Mouse (Mus musculus): ENCODE data around the gene Aoc2. TPM values are rescaled to one million over a fixed set of nuclear protein-coding genes. Genes with fewer than 3 reads are reported as not detected.
"Not testable (repeated sequence)": the region's sequence is repeated elsewhere in the genome, so short reads cannot be mapped to it uniquely, and the experiment has no call there.

Aoc2 gene
- total RNA-seq, 2 experiments from 2014 or later: 3.2 to 3.4 TPM

DNA sequence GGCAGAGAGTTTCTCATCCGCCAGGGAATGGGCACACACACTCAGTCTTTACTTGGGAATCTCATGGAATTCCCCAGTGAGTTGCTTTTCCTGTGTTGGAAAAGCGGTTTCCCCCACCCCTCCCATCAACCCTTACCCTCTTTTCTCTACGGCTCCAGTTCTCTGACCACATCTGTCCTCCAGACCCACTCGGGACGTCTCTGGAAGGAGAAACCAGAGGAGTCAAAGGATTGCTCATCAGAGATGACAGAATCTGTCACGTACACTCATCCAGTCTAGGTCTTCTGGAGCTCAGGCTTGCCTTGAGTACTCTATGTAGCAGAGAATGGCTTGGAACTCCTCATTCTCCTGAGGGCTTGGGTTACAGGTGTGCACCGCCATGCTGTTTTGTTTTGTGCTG lies 23.9 kb downstream of the Aoc2 start:
- intact Hi-C loops (cut with DNase I): no loop called here
- no peak for DNase-seq (ENCODE audit: extremely low spot score in 1 of 2, low spot score in 2 of 2)

DNA sequence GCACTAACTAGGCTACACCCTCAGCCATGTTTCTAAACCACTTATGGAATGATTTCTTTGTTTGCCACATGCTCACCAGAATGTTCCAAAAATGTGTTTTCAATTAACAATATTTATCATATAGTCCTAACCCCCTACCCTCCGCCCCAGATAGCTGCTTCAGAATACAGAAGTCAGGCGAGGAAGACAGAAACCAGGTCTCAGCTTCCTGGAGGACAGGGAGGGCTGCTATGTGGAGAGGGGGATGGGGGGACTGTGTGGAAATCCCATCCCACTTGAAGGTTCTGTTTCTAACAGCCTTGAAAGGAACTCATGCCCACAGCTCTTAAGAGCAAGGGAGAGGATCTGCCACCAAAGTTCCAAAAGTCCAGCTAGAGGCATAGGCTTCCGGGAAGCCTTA lies 24.4 kb downstream of the Aoc2 start:
- intact Hi-C loops (cut with DNase I): no loop called here
- no peak for DNase-seq (ENCODE audit: extremely low spot score in 1 of 2, low spot score in 2 of 2)

DNA sequence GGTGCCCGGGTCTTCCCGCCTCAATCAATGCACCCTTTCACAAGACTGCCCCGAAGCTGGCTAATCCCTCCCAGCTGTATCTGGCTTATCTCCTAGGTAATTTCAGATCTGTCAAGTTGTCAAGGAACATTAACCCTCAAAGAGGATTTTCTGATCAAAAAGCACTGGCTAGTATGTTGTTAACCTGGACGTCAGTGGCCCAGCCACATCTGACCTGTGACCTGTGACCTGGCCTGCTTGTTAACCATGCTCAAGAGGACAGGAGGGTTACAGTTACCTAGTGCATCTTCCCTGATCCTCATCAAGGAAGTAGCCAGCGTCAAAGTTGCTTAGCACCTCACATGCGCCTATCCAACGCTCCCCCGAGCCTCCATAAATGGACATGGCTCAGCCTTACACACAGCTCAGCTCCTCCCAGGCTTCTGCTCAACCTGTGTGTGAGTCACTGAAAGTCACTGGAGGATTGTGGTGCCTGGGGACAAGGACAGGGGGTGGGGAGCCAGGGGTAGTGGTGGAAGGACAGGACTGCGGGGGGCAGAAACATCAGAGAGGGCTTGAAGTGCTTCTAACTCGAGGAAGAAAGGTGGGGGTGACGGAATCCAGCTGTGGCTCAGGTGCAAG lies 26.3 kb downstream of the Aoc2 start:
- DNase-seq (ENCODE audit: extremely low spot score in 1 of 2, low spot score in 2 of 2): no peak
- intact Hi-C loops (cut with DNase I): no loop called here

DNA sequence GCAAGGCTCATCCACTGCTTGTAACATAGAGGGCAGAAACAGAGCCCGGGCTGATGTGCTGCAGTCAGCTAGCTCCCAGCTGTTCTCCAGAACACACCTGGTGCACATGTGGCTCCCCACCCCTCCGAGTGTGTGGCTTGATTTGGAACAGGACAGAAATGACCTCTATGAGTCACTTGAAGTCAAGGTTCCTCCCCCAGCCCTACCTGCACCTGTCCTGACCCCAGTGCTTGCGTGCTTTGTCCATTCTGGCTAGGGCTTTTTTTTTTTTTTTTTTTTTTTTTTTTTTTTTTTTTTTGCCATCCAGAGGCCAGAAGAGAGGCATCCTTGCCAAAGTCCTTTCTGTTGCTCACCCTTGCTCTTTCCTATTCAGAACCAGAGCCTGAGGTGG lies 26.9 kb downstream of the Aoc2 start:
- no peak for DNase-seq (ENCODE audit: extremely low spot score in 1 of 2, low spot score in 2 of 2)
- intact Hi-C loops (cut with DNase I): loop anchor here (1.0 kb wide), 1 partner anchor 10 kb away; no protein-coding TSS in a partner anchor

DNA sequence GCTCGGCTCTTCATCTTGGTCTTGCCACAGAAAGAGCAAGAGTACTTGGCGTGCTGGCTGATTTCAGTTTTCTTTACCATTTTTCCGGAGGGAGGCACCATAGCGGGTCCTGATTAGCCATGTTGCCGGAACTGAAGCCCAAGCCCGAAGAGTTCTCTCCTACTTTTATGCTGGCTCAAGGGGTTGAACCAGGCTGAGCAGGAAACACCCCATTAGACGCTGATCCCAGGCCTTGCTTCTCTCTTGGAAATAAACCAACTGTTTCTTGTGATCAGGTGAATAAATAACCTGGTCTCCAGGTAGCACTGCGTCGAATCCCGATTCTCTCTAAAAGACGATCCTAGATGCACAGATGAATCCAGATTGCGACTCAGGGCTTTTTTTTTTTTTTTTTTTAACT lies 28.6 kb downstream of the Aoc2 start:
- DNase-seq (ENCODE audit: extremely low spot score in 1 of 2, low spot score in 2 of 2): no peak
- intact Hi-C loops (cut with DNase I): no loop called here

DNA sequence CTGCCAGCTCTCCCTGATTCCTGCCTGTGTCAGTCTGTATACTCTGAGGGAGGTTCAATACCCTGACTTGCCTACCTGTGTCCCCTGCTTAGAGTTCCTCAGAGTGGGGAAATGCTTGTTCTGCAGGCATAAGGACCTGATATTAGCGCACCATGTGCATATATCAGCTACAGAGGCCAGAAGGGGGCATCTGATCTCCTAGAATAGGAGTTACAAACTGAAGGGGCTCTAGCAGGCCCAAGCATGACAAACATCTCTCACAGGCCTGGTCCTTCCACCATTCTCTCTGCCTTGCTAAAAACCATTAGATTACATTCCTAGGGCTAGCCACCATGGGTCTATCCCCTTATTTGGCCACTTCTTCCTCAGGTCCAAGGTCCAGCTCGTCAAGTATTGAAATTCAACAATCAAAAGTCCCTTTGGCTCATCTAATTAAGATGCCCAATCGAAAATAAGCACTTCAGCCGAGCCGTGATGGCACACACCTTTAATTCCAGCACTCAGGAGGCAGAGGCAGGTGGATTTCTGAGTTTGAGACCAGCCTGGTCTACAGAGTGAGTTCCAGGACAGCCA lies 29.7 kb downstream of the Aoc2 start:
- DNase-seq (ENCODE audit: extremely low spot score in 1 of 2, low spot score in 2 of 2): no peak
- intact Hi-C loops (cut with DNase I): no loop called here

DNA sequence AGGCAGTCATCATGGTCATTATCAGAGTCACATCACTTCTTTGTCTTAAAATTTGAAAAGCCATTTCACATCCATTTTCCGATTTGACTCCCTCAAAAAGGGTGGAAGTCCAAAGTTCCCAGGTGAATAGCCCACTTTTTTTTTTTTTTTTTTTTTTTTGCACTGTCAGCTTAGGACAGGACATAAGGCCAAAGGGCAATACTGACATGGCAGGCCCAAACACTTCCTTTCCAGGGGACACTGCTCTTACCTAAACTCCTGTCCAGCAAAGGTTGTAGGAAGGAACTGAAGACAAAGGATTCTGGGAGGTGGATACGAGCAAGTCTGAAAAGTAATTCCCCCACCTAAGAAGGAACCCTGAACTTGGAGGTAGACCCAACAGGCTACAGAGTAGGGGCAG lies 31.1 kb downstream of the Aoc2 start:
- no peak for DNase-seq (ENCODE audit: extremely low spot score in 1 of 2, low spot score in 2 of 2)
- intact Hi-C loops (cut with DNase I): no loop called here

DNA sequence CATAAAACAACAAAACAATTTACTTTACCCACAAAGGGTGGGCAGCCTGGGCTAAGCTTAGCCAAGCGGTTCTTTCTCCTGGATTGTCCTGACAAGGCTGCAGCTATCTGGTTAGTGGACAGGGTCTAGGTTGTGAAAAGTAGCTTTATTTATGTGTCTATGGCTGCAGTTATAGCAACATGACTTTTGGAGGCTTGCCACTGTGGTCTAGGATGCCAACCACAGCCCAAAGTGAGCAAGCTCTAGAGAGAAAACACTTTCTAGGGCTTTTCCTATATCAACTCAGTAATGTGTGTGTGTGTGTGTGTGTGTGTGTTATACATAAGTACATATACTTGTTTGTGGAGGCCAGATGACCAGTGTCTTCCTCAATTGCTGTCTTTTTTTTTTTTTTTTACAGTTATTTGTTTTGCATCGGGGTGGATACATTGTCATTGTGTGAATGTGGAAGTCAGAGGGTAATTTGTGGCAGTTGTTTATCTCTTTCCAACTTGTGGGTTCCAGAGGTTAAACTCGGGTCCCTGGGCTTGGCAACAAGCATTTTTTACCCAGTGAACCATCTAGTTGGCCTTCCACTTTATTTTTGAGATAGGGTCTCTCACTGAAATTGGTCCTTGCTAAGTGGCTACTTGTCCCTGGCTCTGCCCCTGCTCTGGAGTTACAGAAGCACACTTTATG lies 32.8 kb downstream of the Aoc2 start:
- intact Hi-C loops (cut with DNase I): no loop called here

DNA sequence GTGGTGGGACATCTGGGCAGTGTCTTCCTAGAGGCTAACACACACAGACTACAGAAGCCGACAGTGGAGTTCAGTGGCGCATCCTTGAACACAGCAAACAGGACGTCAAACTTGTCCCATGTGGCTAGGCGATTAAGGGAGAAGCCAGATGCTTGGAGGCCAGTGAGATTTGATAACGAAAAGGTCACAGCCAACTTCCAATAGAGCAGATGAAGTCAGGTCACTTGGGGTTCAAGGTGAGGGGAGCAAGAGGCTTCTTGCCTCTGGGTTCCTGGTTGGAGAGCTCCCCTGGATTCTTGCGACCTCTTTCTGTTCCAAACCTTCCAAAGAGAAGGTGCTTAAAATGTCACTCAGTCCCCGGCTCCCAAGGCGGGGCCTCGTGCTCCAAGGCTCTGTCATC lies 34.9 kb downstream of the Aoc2 start:
- intact Hi-C loops (cut with DNase I): no loop called here
- DNase-seq (ENCODE audit: extremely low spot score in 1 of 2, low spot score in 2 of 2): no peak

More for the DNA sequence above, 32.8 kb downstream of the Aoc2 start:
- no peak for DNase-seq (ENCODE audit: extremely low spot score in 1 of 2, low spot score in 2 of 2)

DNA sequence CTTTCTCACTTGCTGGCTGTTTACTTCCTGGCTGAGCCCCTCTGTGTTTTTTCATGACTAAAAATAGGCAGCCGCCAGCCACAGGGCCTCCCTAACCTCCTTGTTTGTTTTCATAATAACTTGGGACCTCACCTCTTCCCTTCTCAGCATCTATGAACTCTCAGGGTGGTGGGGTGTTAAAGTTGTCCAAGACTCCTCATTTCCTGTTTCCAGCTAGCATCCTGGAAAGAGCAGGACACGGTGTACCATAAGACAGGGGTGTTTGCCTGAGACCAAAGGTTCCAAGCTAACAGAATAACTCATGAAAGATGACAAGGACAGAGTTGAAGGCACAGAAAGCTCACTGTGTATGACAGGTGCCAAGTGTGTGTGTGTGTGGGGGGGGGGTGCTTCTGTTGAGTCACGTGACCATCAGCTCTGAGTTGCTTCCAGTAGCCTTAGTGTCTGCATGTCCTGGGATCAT lies 35.8 kb downstream of the Aoc2 start:
- intact Hi-C loops (cut with DNase I): no loop called here
- DNase-seq (ENCODE audit: extremely low spot score in 1 of 2, low spot score in 2 of 2): no peak

DNA sequence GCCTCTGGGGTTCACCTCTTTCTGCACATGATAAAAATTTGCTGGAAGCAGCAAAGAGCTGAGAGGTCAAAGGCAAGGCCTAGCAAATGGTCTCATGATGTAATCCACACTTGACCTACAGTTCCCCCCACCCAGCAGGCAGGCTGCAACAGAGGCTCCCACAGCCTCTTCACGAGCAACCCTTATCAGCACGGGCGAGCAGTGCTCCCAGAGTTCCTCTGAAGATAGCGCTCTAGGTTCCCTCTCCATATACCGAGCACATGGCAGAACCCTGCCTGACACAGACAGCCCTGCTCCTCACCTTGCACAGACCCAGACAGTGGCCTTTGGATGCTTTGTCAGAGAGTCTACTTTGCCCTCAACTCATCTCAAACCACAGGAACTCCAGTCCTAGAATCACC lies 39.7 kb downstream of the Aoc2 start:
- no peak for DNase-seq (ENCODE audit: extremely low spot score in 1 of 2, low spot score in 2 of 2)
- intact Hi-C loops (cut with DNase I): no loop called here

DNA sequence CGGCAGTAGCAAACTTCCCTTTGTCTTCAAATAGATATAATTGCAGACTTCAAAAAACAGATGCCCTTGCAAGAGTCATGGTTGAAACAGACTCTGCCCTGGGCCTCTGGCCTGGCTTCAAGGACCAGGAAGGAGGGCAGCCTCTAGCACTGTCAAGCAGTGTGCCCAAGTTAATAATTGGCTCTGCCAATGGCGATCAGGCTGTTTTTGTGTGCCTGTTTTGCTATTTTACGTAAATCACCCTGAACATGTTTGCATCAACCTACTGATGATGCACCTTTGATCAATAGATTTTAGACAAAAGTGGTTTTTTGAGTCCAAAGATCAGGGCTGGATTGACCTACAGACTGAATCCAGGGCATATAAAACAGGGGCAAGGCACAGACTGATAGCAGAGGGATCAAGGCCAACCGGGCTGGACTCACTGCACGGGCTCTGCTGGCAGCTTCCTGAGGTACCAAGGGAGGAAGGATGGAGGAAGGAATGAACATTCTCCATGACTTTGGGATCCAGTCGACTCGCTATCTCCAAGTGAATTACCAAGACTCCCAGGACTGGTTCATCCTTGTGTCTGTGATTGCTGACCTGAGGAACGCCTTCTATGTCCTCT lies 42.6 kb downstream of the Aoc2 start, which contains the start of gene G6pc:
G6pc (plus strand) TSS at position 236 of the 610 bp plus-strand sequence.
- no peak for DNase-seq (ENCODE audit: extremely low spot score in 1 of 2, low spot score in 2 of 2)
- intact Hi-C loops (cut with DNase I): no loop called here

DNA sequence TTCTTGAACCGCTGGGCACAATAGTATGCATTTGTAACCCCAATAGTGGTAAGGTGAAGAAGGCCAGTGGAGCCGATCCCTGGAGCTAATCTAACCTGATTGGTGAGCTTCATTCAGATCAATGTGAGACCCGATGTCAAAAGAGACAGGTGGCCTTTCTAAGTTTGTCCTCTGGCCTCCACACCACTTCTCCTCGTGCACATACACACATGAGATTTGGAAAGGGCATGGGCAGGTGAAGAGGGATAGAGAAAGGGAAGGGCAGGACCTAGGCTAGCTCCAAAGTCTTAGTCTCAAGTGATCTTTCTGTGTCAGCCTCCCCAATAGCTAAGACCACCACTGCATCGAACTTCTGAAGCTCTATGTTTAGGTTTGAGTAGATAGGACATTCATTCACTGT lies 45.3 kb downstream of the Aoc2 start:
- no peak for DNase-seq (ENCODE audit: extremely low spot score in 1 of 2, low spot score in 2 of 2)
- intact Hi-C loops (cut with DNase I): no loop called here

DNA sequence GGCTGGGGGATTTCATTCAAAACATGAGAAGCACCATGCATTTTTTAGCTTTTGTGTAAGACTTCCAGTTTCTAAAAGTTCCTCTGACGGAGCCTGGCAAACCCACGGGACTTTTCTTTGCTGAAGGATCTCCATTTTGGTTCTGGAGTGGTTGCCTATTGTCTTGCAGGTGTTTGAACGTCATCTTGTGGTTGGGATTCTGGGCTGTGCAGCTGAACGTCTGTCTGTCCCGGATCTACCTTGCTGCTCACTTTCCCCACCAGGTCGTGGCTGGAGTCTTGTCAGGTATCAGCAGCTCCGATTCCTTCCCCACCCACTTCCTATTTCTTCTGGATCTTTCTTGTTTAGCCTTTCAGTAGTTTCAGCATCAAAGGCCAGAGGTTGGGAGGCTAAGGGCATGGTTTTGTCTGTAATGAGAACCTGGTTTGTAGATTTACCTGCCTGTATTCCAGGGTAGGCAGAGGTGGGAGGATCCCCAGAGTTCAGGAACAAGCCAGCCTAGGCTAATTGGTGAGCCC lies 49.6 kb downstream of the Aoc2 start:
- intact Hi-C loops (cut with DNase I): no loop called here
- DNase-seq (ENCODE audit: extremely low spot score in 1 of 2, low spot score in 2 of 2): no peak

DNA sequence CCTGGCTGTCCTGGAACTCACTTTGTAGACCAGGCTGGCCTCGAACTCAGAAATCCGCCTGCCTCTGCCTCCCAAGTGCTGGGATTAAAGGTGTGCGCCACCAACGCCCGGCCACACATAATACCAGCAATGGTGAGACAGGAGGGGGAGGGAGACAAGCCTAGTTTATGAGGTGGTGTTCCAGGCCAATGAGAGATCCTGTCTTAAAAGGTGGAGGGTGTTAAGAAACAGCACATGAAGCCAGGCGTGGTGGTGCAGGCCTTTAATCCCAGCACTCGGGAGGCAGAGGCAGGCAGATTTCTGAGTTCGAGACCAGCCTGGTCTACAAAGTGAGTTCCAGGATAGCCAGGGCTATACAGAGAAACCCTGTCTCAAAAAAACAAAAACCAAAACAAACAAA lies 53.3 kb downstream of the Aoc2 start:
- DNase-seq (ENCODE audit: extremely low spot score in 1 of 2, low spot score in 2 of 2); intact Hi-C loops (cut with DNase I): not testable (repeated sequence)

DNA sequence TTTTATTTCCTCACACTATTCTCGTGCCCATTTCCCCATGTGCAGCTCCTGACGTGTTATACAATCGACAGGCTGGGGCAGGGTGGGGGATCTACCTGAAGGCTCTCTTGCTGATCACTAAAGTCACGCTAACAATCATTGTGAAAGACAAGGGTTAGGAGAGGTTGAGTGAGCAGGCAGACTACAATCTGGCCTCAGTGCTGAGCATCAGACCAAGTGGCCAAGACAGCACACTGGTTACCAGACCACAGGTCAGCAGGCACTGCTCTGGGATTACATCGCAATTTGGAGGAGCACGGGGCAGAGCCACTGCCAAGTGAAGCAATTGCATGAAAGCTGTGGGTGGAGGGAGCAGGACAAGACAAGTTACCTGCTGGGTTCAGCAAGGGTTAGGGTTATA lies 54.1 kb downstream of the Aoc2 start:
- DNase-seq (ENCODE audit: extremely low spot score in 1 of 2, low spot score in 2 of 2): no peak
- intact Hi-C loops (cut with DNase I): no loop called here
